Mouse (Mus musculus): ENCODE data around the gene Fgfr4. TPM values are rescaled to one million over a fixed set of nuclear protein-coding genes. Genes with fewer than 3 reads are reported as not detected.

Gene Fgfr4
- total and polyA plus RNA-seq, 2 experiments from 2014 or later, result 0.44 to 0.52 TPM

GRCm38 (mm10) chr13:55153951-55154350, 1.5 kb downstream of the Fgfr4 start:
- ATAC-seq (ENCODE audit: low FRiP score) (no peak), DNase-seq (ENCODE audit: low spot score) (no peak)
- Histone ChIP-seq H3K27ac (ENCODE audit: low read depth, low read length) (no peak overlapping the region), H3K4me2 (ENCODE audit: low read depth, low read length, poor library complexity, severe bottlenecking) (no peak overlapping the region), H3K27me3 (ENCODE audit: insufficient read depth, low read length) (peaks cover 9% of the 10 kb centered on the region; the same call in 1 of the 2 replicates), H3K4me1 (ENCODE audit: insufficient read depth, low read length) (no peaks in the 10 kb centered on the region), H3K36me3 (ENCODE audit: insufficient read depth, low read length) (no peaks in the 10 kb centered on the region), H3K4me3 (ENCODE audit: low read depth, low read length) (no peak overlapping the region), H3K9ac (replicated peaks; ENCODE audit: low read length, poor library complexity, severe bottlenecking) (no peak overlapping the region), H3K9me3 (ENCODE audit: low read length) (no peaks in the 10 kb centered on the region)
- TF ChIP-seq CTCF (IDR thresholded peaks at IDR 0.05), result no peak
- WGBS, result 84% methylated on average over 5 of the region's 5 CpGs

- Histone ChIP-seq H3K27ac (ENCODE audit: low read depth, low read length) (no peak overlapping the region), H3K4me3 (ENCODE audit: low read depth, low read length) (no peak overlapping the region), H3K4me2 (ENCODE audit: low read depth, low read length, poor library complexity, severe bottlenecking) (no peak overlapping the region), H3K27me3 (ENCODE audit: insufficient read depth, low read length) (no peaks in the 10 kb centered on the region), H3K9ac (replicated peaks; ENCODE audit: low read length, poor library complexity, severe bottlenecking) (no peak overlapping the region), H3K9me3 (ENCODE audit: low read length) (no peaks in the 10 kb centered on the region), H3K36me3 (ENCODE audit: insufficient read depth, low read length) (no peaks in the 10 kb centered on the region), H3K4me1 (ENCODE audit: insufficient read depth, low read length) (no peaks in the 10 kb centered on the region)
- DNase-seq (ENCODE audit: low spot score) (no peak), ATAC-seq (ENCODE audit: low FRiP score) (no peak)
- WGBS, result 66% methylated on average over 7 of the region's 7 CpGs
- no peak for TF ChIP-seq CTCF (IDR thresholded peaks at IDR 0.05)
Observed at GRCm38 (mm10) chr13:55162365-55162764, 9.9 kb downstream of the Fgfr4 start.

DNA sequence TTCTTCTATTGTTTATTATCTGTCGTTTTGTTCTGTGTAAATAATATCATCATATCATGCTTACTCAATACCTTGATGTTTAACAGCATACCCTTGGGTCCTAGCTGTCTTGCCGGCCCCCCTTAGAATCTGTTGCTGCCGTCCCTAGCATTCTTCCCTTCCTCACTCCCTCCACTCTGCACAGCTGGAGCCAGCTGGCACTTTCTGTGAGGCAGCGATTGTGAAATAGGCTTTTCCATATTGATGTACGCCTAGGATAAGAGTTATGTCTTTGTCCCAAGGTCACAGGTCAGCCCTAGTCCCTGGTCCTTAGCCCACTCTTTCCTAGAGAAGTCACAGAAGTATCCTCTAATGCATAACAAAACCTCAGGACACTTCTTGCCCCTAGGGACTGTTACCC, 11.1 kb downstream of the Fgfr4 start:
- DNase-seq (ENCODE audit: low spot score), result no peak
- Histone ChIP-seq H3K4me3 (ENCODE audit: low read depth, low read length) (no peak overlapping the region), H3K27me3 (ENCODE audit: insufficient read depth, low read length) (no peaks in the 10 kb centered on the region), H3K4me2 (ENCODE audit: low read depth, low read length, poor library complexity, severe bottlenecking) (no peak overlapping the region), H3K27ac (ENCODE audit: low read depth, low read length) (no peak overlapping the region), H3K36me3 (ENCODE audit: insufficient read depth, low read length) (no peaks in the 10 kb centered on the region), H3K4me1 (ENCODE audit: insufficient read depth, low read length) (no peaks in the 10 kb centered on the region), H3K9ac (replicated peaks; ENCODE audit: low read length, poor library complexity, severe bottlenecking) (no peak overlapping the region), H3K9me3 (ENCODE audit: low read length) (no peaks in the 10 kb centered on the region)
- ATAC-seq (ENCODE audit: low FRiP score), result no peak
- TF ChIP-seq CTCF (IDR thresholded peaks at IDR 0.05), result no peak
- WGBS, result 52% methylated on average over 5 of the region's 5 CpGs

DNA sequence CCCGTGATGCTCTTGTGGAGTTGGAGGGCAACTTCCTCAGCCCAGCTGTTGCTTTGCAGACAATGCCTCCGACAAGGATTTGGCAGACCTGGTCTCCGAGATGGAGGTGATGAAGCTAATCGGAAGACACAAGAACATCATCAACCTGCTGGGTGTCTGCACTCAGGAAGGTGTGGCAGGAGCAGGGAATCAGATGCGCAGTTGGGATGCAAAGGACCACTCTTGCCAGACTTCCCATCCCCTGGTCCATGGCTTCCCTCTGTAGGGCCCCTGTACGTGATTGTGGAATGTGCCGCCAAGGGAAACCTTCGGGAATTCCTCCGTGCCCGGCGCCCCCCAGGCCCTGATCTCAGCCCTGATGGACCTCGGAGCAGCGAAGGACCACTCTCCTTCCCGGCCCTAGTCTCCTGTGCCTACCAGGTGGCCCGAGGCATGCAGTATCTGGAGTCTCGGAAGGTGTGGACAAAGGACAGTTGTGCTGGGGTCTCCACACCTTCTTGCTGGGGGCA, 13.4 kb downstream of the Fgfr4 start:
- Histone ChIP-seq H3K9ac (replicated peaks; ENCODE audit: low read length, poor library complexity, severe bottlenecking) (no peak overlapping the region), H3K4me2 (ENCODE audit: low read depth, low read length, poor library complexity, severe bottlenecking) (no peak overlapping the region), H3K27ac (ENCODE audit: low read depth, low read length) (no peak overlapping the region), H3K4me1 (ENCODE audit: insufficient read depth, low read length) (no peaks in the 10 kb centered on the region), H3K9me3 (ENCODE audit: low read length) (no peaks in the 10 kb centered on the region), H3K27me3 (ENCODE audit: insufficient read depth, low read length) (no peaks in the 10 kb centered on the region), H3K36me3 (ENCODE audit: insufficient read depth, low read length) (no peaks in the 10 kb centered on the region), H3K4me3 (ENCODE audit: low read depth, low read length) (no peak overlapping the region)
- ATAC-seq (ENCODE audit: low FRiP score) (no peak), DNase-seq (ENCODE audit: low spot score) (no peak)
- TF ChIP-seq CTCF (IDR thresholded peaks at IDR 0.05), result no peak
- WGBS, result 81% methylated on average over 16 of the region's 16 CpGs

GRCm38 (mm10) chr13:55166806-55167725, 14.6 kb downstream of the Fgfr4 start:
- DNase-seq (ENCODE audit: low spot score), result no peak
- TF ChIP-seq CTCF (IDR thresholded peaks at IDR 0.05), result no peak
- Histone ChIP-seq H3K9me3 (ENCODE audit: low read length) (no peaks in the 10 kb centered on the region), H3K4me1 (ENCODE audit: insufficient read depth, low read length) (no peaks in the 10 kb centered on the region; the same call in 1 of the 2 replicates), H3K36me3 (ENCODE audit: insufficient read depth, low read length) (no peaks in the 10 kb centered on the region), H3K27ac (ENCODE audit: low read depth, low read length) (no peak overlapping the region), H3K27me3 (ENCODE audit: insufficient read depth, low read length) (no peaks in the 10 kb centered on the region), H3K4me2 (ENCODE audit: low read depth, low read length, poor library complexity, severe bottlenecking) (no peak overlapping the region), H3K4me3 (ENCODE audit: low read depth, low read length) (no peak overlapping the region), H3K9ac (replicated peaks; ENCODE audit: low read length, poor library complexity, severe bottlenecking) (no peak overlapping the region)
- ATAC-seq (ENCODE audit: low FRiP score), result no peak
- 92% methylated on average over 32 of the region's 32 CpGs for WGBS

- no peak overlapping the region for H3K9ac ChIP-seq (replicated peaks; ENCODE audit: low read length, poor library complexity, severe bottlenecking)
- no peak overlapping the region for H3K4me3 ChIP-seq (ENCODE audit: low read depth, low read length)
- no peak overlapping the region for H3K4me2 ChIP-seq (ENCODE audit: low read depth, low read length, poor library complexity, severe bottlenecking)
- H3K4me1 ChIP-seq (ENCODE audit: insufficient read depth, low read length), result no peaks in the 10 kb centered on the region; the same call in 1 of the 2 replicates
- no peaks in the 10 kb centered on the region for H3K27me3 ChIP-seq (ENCODE audit: insufficient read depth, low read length)
- no peak for TF ChIP-seq CTCF (IDR thresholded peaks at IDR 0.05)
- WGBS, result 82% methylated on average over 11 of the region's 11 CpGs
- H3K9me3 ChIP-seq (ENCODE audit: low read length), result no peaks in the 10 kb centered on the region
- ATAC-seq (ENCODE audit: low FRiP score), result no peak
- no peaks in the 10 kb centered on the region for H3K36me3 ChIP-seq (ENCODE audit: insufficient read depth, low read length)
- no peak overlapping the region for H3K27ac ChIP-seq (ENCODE audit: low read depth, low read length)
- no peak for DNase-seq (ENCODE audit: low spot score)
Observed at GRCm38 (mm10) chr13:55167798-55168197, 15.4 kb downstream of the Fgfr4 start.

All from midbrain, postnatal 0 days (tissue).